Mouse (Mus musculus) neural tube, embryonic 14.5 days (tissue): ENCODE data around the gene Wnt1. TPM values are rescaled to one million over a fixed set of nuclear protein-coding genes. Genes with fewer than 3 reads are reported as not detected.

Experiments
- ATAC-seq: fragments of 200-750 bp; cut with Nextera tagmentation; 2 replicates; pipeline ENCODE4 v1.8.0; 2017; ENCODE audit warnings: low read depth, mild to moderate bottlenecking, moderate TSS enrichment, moderate library complexity
- H3K27ac ChIP-seq: fragments of 300-500 bp; sonication (generic); 2 replicates; pipeline ENCODE4 v1.5.1; 2014; ENCODE audit warnings: low read depth, mild to moderate bottlenecking, control low read depth, low read length, moderate library complexity, mixed read lengths
- H3K27me3 ChIP-seq: fragments of 300-500 bp; sonication (generic); 2 replicates; pipeline ENCODE4 v1.6.1; 2014; ENCODE audit warnings: low read length; ENCODE audit not compliant: control insufficient read depth, insufficient read depth
- H3K36me3 ChIP-seq: fragments of 300-500 bp; sonication (generic); 2 replicates; pipeline ENCODE4 v1.6.1; 2014; ENCODE audit warnings: low read length, mixed read lengths; ENCODE audit not compliant: control insufficient read depth, insufficient read depth
- H3K4me1 ChIP-seq: fragments of 300-500 bp; sonication (generic); 2 replicates; pipeline ENCODE4 v1.6.1; 2014; ENCODE audit warnings: low read length; ENCODE audit not compliant: control insufficient read depth, insufficient read depth
- H3K4me2 ChIP-seq: fragments of 300-500 bp; sonication (generic); 2 replicates; pipeline ENCODE4 v1.6.1; 2014; ENCODE audit warnings: mild to moderate bottlenecking, low read depth, low read length, control low read depth
- H3K4me3 ChIP-seq: fragments of 300-500 bp; sonication (generic); 2 replicates; pipeline ENCODE4 v1.5.1; 2014; ENCODE audit warnings: low read depth, low read length, control low read depth, mixed read lengths
- H3K9ac ChIP-seq: fragments of 300-500 bp; sonication (generic); replicated peaks from 2 replicates; pipeline ENCODE4 v1.6.1; 2014; ENCODE audit warnings: low read depth, mild to moderate bottlenecking, control low read depth, low read length, mixed read lengths
- H3K9me3 ChIP-seq: fragments of 300-500 bp; sonication (generic); 2 replicates; pipeline ENCODE4 v1.6.1; 2016; ENCODE audit warnings: low read length; ENCODE audit not compliant: control insufficient read depth
- WGBS: fragments of 180-500 bp; shearing (Covaris S2); extraction: QIAGEN DNeasy Blood & Tissue Kit; methylation state at CpG from one replicate; pipeline ENCODE4 v1.1.7; 2014; 5-methylcytosine and 5-hydroxymethylcytosine counted together
- polyA plus RNA-seq: library from polyadenylated mRNA; unstranded; fragments of >200 nt; fragmentation: Nextera tagmentation; extraction: Ambion mirVana; gene quantifications from 2 replicates; pipeline ENCODE4 v1.2.1, GENCODE M21; 2014

The Wnt1 gene
- polyA plus RNA-seq, 1 experiment from 2014 or later: 1.9 TPM

- Histone ChIP-seq H3K27ac (no peak overlapping the region), H3K4me1 (peaks cover 13% of the 10 kb centered on the region), H3K27me3 (peaks cover 86% of the 10 kb centered on the region), H3K4me2 (no peak overlapping the region), H3K4me3 (no peak overlapping the region), H3K9ac (no peak overlapping the region), H3K36me3 (no peaks in the 10 kb centered on the region), H3K9me3 (no peaks in the 10 kb centered on the region)
- ATAC-seq: no peak
- 2% methylated on average over 5 of the region's 5 CpGs for WGBS
Measured at GRCm38 (mm10) chr15:98775533-98775932, 14.1 kb upstream of the Wnt1 start.

DNA sequence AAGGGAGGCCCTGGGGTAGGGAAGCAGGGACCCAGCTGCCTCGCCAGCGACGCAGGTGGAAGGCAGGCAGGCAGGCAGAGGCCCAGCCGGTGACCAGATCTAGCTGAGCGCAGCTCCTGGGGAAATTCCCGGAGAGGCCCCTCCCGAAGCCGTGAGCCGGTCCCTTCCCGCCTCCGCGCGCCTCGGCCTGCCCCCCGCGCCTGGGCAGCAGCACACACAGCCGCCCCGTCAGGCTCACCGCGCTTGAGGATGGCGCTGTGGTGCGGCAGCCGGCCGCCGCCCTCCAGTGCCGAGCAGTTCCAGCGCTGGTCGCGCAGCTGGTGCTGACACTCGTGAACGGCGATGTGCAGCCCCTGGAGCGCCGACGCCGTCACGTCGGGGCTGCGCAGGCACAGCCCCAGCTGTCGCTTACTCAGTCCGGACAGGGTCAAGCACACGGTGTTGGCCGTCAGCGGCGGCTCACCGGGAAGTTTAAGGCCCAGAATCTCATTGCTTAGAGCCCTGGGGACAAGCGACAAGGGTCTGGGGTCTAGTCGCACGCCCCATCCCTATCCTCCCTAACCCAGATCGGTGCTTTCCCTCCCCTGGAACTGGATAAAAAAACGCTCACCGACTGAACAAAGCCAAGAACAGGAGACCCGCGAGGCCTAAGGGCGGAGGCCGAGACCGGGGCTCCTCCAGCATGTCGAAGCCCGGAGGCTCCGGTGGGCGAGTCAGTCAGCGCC is 13.2 kb upstream of the Wnt1 start:
- H3K4me1 ChIP-seq: peaks cover 13% of the 10 kb centered on the region
- H3K9ac ChIP-seq: no peak overlapping the region
- peak overlapping the region; percentile 31; the same call in 1 of the 2 replicates for H3K4me2 ChIP-seq
- ATAC-seq: peak; percentile 66
- no peaks in the 10 kb centered on the region for H3K36me3 ChIP-seq
- under 1% methylated on average over 62 of the region's 62 CpGs for WGBS
- peak overlapping the region; percentile 25 for H3K4me3 ChIP-seq
- H3K9me3 ChIP-seq: no peaks in the 10 kb centered on the region
- H3K27ac ChIP-seq: no peak overlapping the region
- H3K27me3 ChIP-seq: peaks cover 87% of the 10 kb centered on the region

DNA sequence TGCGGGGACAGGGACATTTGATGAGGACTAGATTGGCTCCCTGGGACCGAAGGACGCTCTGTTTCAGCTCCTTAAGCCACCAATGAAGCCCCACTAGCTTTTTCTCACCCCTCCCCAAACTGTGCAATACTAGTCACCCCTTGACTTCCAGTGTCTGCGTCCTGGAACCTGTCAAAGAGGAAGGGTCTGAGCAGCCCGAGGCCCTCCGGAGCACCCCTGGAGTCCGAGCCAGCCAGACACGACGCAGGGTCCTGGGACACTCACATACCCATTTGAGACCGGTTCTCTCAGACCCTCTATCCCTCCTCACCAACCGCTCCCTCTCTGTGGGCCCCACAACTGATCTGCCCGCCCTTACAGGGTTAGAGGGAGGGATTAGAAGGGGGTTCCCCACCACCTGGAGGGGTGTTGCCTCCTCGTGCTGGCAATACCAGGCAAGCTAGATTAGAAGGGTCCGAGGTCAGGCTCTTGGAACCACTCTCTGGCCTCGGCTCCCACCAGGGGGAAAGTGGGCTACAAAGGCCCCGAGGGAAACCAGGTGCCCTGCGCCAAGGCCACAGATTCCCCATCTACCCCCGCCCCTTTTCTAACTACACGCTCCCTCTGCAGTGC is 12.5 kb upstream of the Wnt1 start:
- H3K27ac ChIP-seq: no peak overlapping the region
- no peak for ATAC-seq
- 4% methylated on average over 19 of the region's 19 CpGs for WGBS
- peaks cover 13% of the 10 kb centered on the region for H3K4me1 ChIP-seq
- peaks cover 84% of the 10 kb centered on the region for H3K27me3 ChIP-seq
- H3K9me3 ChIP-seq: no peaks in the 10 kb centered on the region
- no peaks in the 10 kb centered on the region for H3K36me3 ChIP-seq
- H3K9ac ChIP-seq: no peak overlapping the region
- H3K4me2 ChIP-seq: no peak overlapping the region; the same call in 1 of the 2 replicates
- peak overlapping the region; percentile 15; the same call in 1 of the 2 replicates for H3K4me3 ChIP-seq

DNA sequence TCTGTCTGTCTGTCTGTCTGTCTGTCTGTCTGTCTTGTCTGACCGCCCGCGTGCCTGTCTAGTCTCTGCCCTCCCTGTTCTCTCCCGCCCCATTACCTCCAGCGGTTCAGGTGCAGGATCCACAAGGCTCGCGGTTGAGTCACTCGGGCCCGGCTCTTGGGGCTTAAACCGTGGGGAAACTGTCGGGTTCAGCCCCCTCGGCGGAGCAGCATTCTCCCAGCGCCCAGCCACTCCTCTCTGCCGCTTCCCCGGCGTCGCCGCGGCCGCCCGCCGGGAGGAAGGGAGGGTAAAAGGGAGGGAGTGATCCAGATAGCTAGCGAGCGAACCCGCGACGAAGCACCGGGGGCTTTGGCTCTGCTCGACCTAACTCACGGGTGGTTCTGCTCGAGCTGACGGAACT is 11.9 kb upstream of the Wnt1 start, which contains the start of gene Wnt10b:
TSS of gene Wnt10b (minus strand) at position 389 of the 400 bp plus-strand sequence.
- Histone ChIP-seq H3K4me3 (peak within 1 kb of the TSS; percentile 15; the same call in 1 of the 2 replicates), H3K9ac (no peak within 1 kb of the TSS), H3K27me3 (peaks cover 77% of the 10 kb centered on the region), H3K9me3 (no peaks in the 10 kb centered on the region), H3K4me1 (peaks cover 8% of the 10 kb centered on the region), H3K4me2 (peak within 1 kb of the TSS; percentile 17; the same call in 1 of the 2 replicates), H3K27ac (no peak within 1 kb of the TSS), H3K36me3 (no peaks in the 10 kb centered on the region)
- WGBS: 0% methylated on average over 31 of the region's 33 CpGs
- no peak for ATAC-seq

DNA sequence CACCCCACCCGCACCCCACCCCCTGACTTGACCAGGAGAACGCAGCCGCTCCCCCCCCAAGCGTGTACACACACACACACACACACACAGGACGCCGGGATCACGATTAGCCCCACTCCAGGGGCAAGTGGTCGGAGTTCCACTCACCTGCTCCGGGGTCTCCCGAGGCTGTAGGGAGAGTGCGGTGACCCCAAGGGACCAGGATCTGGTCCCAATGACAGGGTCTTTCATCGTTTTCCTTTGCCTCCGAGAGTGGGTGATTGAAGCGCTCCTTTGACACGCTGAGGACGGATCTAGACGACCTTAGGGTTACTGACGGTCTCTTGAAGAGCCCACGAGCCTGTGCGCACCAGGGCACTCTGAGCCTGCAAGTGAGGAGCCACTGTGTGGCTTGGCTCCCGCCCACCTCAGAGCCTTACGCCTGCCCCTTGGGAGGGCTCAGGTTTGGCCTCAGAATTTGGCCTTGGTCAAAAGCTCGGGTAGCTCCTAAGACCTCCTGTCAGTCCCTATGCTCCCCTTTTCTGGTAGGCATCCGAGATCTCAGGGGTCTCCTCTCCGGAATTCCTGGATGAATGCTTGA is 11.4 kb upstream of the Wnt1 start:
- ATAC-seq: no peak
- H3K27me3 ChIP-seq: peaks cover 72% of the 10 kb centered on the region
- no peak overlapping the region for H3K9ac ChIP-seq
- no peaks in the 10 kb centered on the region for H3K9me3 ChIP-seq
- peak overlapping the region; percentile 15; the same call in 1 of the 2 replicates for H3K4me3 ChIP-seq
- H3K36me3 ChIP-seq: no peaks in the 10 kb centered on the region
- H3K4me1 ChIP-seq: peaks cover 8% of the 10 kb centered on the region
- under 1% methylated on average over 25 of the region's 25 CpGs for WGBS
- no peak overlapping the region for H3K27ac ChIP-seq
- peak overlapping the region; percentile 17; the same call in 1 of the 2 replicates for H3K4me2 ChIP-seq

GRCm38 (mm10) chr15:98778806-98779205 is 10.9 kb upstream of the Wnt1 start:
- Histone ChIP-seq H3K36me3 (no peaks in the 10 kb centered on the region), H3K9ac (no peak overlapping the region), H3K27ac (no peak overlapping the region), H3K9me3 (no peaks in the 10 kb centered on the region), H3K27me3 (peaks cover 70% of the 10 kb centered on the region), H3K4me1 (peaks cover 8% of the 10 kb centered on the region), H3K4me2 (no peak overlapping the region), H3K4me3 (no peak overlapping the region)
- WGBS: 4% methylated on average over 8 of the region's 11 CpGs
- no peak for ATAC-seq

DNA sequence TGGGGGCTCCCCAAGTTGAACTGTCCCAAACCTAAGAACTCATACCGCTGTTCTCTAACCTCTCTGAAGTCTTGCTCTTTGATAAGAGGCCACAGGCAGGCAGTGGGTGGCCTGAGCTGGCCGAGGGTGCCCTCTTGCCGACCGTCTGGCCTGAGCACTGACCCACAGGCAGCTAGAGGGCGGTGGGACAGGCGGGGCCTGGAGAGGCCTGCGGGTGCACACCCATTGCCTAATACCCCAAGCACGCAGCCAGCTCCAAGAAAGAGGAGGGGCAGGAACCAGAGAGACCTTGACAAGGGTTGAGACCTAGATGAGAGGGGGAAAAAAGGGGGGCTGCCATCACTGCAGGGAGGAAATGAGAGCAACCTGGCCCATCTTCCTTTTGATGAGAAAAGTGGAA is 9.6 kb upstream of the Wnt1 start:
- Histone ChIP-seq H3K4me1 (peaks cover 8% of the 10 kb centered on the region), H3K4me3 (no peak overlapping the region), H3K27ac (no peak overlapping the region), H3K9me3 (no peaks in the 10 kb centered on the region), H3K4me2 (no peak overlapping the region), H3K9ac (no peak overlapping the region), H3K36me3 (no peaks in the 10 kb centered on the region), H3K27me3 (peaks cover 57% of the 10 kb centered on the region)
- no peak for ATAC-seq
- 3% methylated on average over 8 of the region's 8 CpGs for WGBS

- no peak overlapping the region for H3K4me2 ChIP-seq
- peaks cover 8% of the 10 kb centered on the region for H3K4me1 ChIP-seq
- H3K9me3 ChIP-seq: no peaks in the 10 kb centered on the region
- no peaks in the 10 kb centered on the region for H3K36me3 ChIP-seq
- no peak overlapping the region for H3K4me3 ChIP-seq
- no peak overlapping the region for H3K9ac ChIP-seq
- H3K27me3 ChIP-seq: peaks cover 54% of the 10 kb centered on the region
- ATAC-seq: no peak
- no peak overlapping the region for H3K27ac ChIP-seq
- WGBS: 2% methylated on average over 13 of the region's 13 CpGs
Measured at GRCm38 (mm10) chr15:98780573-98780972, 9.1 kb upstream of the Wnt1 start.

DNA sequence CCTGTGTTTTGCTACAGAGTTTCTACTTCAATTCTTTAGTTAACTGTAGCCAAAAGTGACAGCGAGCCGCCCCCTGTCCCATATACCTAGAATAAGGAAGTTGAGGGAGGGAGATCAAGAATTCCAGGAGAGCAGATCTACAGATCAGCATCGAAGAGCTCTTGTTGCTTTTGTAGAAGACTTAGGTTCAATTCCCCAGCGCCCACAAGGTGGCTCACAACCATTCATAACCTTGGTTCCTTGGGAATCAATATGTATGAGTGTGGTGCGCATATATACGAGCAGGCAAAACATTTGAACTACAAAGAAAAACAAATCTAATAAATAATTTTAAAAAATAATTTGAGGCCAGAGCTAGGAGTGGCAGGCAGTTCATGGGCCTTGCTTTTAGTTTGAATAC is 8.5 kb upstream of the Wnt1 start:
- Histone ChIP-seq H3K4me1 (peaks cover 8% of the 10 kb centered on the region), H3K9me3 (no peaks in the 10 kb centered on the region), H3K9ac (no peak overlapping the region), H3K27me3 (peaks cover 48% of the 10 kb centered on the region), H3K4me2 (no peak overlapping the region), H3K36me3 (no peaks in the 10 kb centered on the region), H3K4me3 (no peak overlapping the region), H3K27ac (no peak overlapping the region)
- WGBS: 22% methylated on average over 6 of the region's 6 CpGs
- ATAC-seq: no peak
